Mouse (Mus musculus) CH12.LX (cell line): Measurements from ENCODE around the gene Selenov. TPM values are rescaled to one million over a fixed set of nuclear protein-coding genes. Genes with fewer than 3 reads are reported as not detected.

ENCODE experiments used
- DNase-seq: peaks from one replicate; pipeline ENCODE4 v3.0.0-alpha.2; 2013; ENCODE audit errors: extremely low read depth
- H3K27ac ChIP-seq: 2 replicates; pipeline ENCODE4 v1.5.1; 2012; ENCODE audit warnings: low read depth, mild to moderate bottlenecking, control low read depth, moderate library complexity; ENCODE audit not compliant: insufficient read depth
- H3K27me3 ChIP-seq: replicated peaks from 2 replicates; pipeline ENCODE3; 2012; ENCODE audit warnings: inconsistent platforms
- H3K36me3 ChIP-seq, 2 experiments: replicated peaks in 1 of 2; 2 replicates each; pipeline versions ENCODE3 to v1.6.1; 2012; ENCODE audit warnings: inconsistent platforms in 1 of 2, low read length in 1 of 2, mild to moderate bottlenecking in 1 of 2, mixed read lengths in 1 of 2, moderate library complexity in 1 of 2; ENCODE audit not compliant: control insufficient read depth in 1 of 2, insufficient read depth in 1 of 2
- H3K4me1 ChIP-seq, 2 experiments: 2 replicates each; pipeline ENCODE4 v1.6.1; 2012; ENCODE audit warnings: inconsistent platforms in 1 of 2, moderate library complexity in 1 of 2; ENCODE audit not compliant: insufficient read depth in 2 of 2, control insufficient read depth in 1 of 2
- H3K4me2 ChIP-seq: 2 replicates; pipeline ENCODE4 v1.6.1; 2012; ENCODE audit warnings: low read depth, mild to moderate bottlenecking, control low read depth; ENCODE audit not compliant: poor library complexity, insufficient read depth, severe bottlenecking
- H3K4me3 ChIP-seq, 3 experiments: fragments of 150-350 bp in 1 of 3; sonication (generic) in 1 of 3; replicated peaks in 1 of 3; 2 replicates each; pipeline versions ENCODE3 to v1.5.1; 2011 to 2012; ENCODE audit warnings: low read depth in 2 of 3, low read length in 2 of 3, mild to moderate bottlenecking in 2 of 3, moderate library complexity in 2 of 3, control low read depth in 1 of 3, improper control_type of control experiment in 1 of 3, inconsistent platforms in 1 of 3, mixed read lengths in 1 of 3; ENCODE audit not compliant: poor library complexity in 1 of 3
- H3K79me2 ChIP-seq: replicated peaks from 2 replicates; pipeline ENCODE4 v1.6.1; 2012; ENCODE audit warnings: mild to moderate bottlenecking, moderate library complexity; ENCODE audit not compliant: control insufficient read depth, poor library complexity, insufficient read depth, severe bottlenecking; ENCODE audit errors: extremely low read depth
- H3K9ac ChIP-seq: 2 replicates; pipeline ENCODE4 v1.6.1; 2012; ENCODE audit warnings: low read depth, mild to moderate bottlenecking, control low read depth, moderate library complexity; ENCODE audit not compliant: insufficient read depth
- H3K9me3 ChIP-seq: replicated peaks from 2 replicates; pipeline ENCODE3; 2012; ENCODE audit warnings: low read length, inconsistent platforms, mixed read lengths
- CTCF ChIP-seq, 2 experiments: IDR thresholded peaks in 1 of 2; conservative IDR thresholded peaks in 1 of 2; 2 replicates each; pipeline ENCODE4 v1.5.1; 2011 to 2012; ENCODE audit warnings: low read depth in 2 of 2, low read length in 2 of 2, improper control_type of control experiment in 1 of 2, inconsistent platforms in 1 of 2, mild to moderate bottlenecking in 1 of 2, moderate library complexity in 1 of 2
- EP300 ChIP-seq: IDR thresholded peaks from 2 replicates; pipeline ENCODE4 v1.6.1; 2011; ENCODE audit warnings: low read length, improper control_type of control experiment
- ETS1 ChIP-seq: conservative IDR thresholded peaks from 2 replicates; pipeline ENCODE4 v1.6.1; 2012; ENCODE audit warnings: low read depth, mild to moderate bottlenecking, inconsistent platforms, low read length, improper control_type of control experiment, moderate library complexity
- HCFC1 ChIP-seq: IDR thresholded peaks from 2 replicates; pipeline ENCODE4 v1.6.1; 2012; ENCODE audit warnings: low read depth, mild to moderate bottlenecking, inconsistent platforms, low read length, improper control_type of control experiment
- JUN ChIP-seq: IDR thresholded peaks from 2 replicates; pipeline ENCODE4 v1.6.1; 2011; ENCODE audit warnings: low read depth, mild to moderate bottlenecking, low read length, improper control_type of control experiment, moderate library complexity; ENCODE audit not compliant: insufficient read depth
- JUND ChIP-seq: conservative IDR thresholded peaks from 2 replicates; pipeline ENCODE4 v1.6.1; 2011; ENCODE audit warnings: low read depth, low read length, improper control_type of control experiment
- MAFK ChIP-seq: IDR thresholded peaks from 2 replicates; pipeline ENCODE4 v1.6.1; 2011; ENCODE audit warnings: low read length, improper control_type of control experiment; ENCODE audit not compliant: insufficient replicate concordance
- MAZ ChIP-seq: IDR thresholded peaks from 2 replicates; pipeline ENCODE4 v1.6.1; 2012; ENCODE audit warnings: low read depth, mild to moderate bottlenecking, inconsistent platforms, low read length, improper control_type of control experiment, moderate library complexity
- MXI1 ChIP-seq: IDR thresholded peaks from 2 replicates; pipeline ENCODE4 v1.6.1; 2011; ENCODE audit warnings: mild to moderate bottlenecking, low read depth, low read length, improper control_type of control experiment
- MYC ChIP-seq: IDR thresholded peaks from 2 replicates; pipeline ENCODE4 v1.6.1; 2011; ENCODE audit warnings: low read depth, mild to moderate bottlenecking, improper control_type of control experiment, low read length
- NELFE ChIP-seq: IDR thresholded peaks from 2 replicates; pipeline ENCODE4 v1.6.1; 2011; ENCODE audit warnings: low read depth, low read length, improper control_type of control experiment
- NRF1 ChIP-seq: IDR thresholded peaks from 2 replicates; pipeline ENCODE4 v1.6.1; 2014; ENCODE audit warnings: low read depth, mild to moderate bottlenecking, inconsistent platforms, low read length, improper control_type of control experiment, moderate library complexity
- RAD21 ChIP-seq: IDR thresholded peaks from 2 replicates; pipeline ENCODE4 v1.6.1; 2011; ENCODE audit warnings: low read depth, mild to moderate bottlenecking, low read length, improper control_type of control experiment, moderate library complexity
- RCOR1 ChIP-seq: conservative IDR thresholded peaks from 2 replicates; pipeline ENCODE4 v1.6.1; 2012; ENCODE audit warnings: low read depth, mild to moderate bottlenecking, inconsistent platforms, low read length, improper control_type of control experiment
- TCF12 ChIP-seq: IDR thresholded peaks from 2 replicates; pipeline ENCODE4 v1.6.1; 2014; ENCODE audit warnings: low read depth, mild to moderate bottlenecking, inconsistent platforms, low read length, improper control_type of control experiment
- UBTF ChIP-seq: IDR thresholded peaks from 2 replicates; pipeline ENCODE4 v1.6.1; 2012; ENCODE audit warnings: low read depth, mild to moderate bottlenecking, inconsistent platforms, low read length, improper control_type of control experiment, moderate library complexity
- ZKSCAN1 ChIP-seq: IDR thresholded peaks from 2 replicates; pipeline ENCODE4 v1.6.1; 2012; ENCODE audit warnings: low read depth, inconsistent platforms, low read length, improper control_type of control experiment, borderline replicate concordance
- ZMIZ1 ChIP-seq: IDR thresholded peaks from 2 replicates; pipeline ENCODE4 v1.6.1; 2012; ENCODE audit warnings: low read depth, mild to moderate bottlenecking, inconsistent platforms, low read length, improper control_type of control experiment
- ZNF384 ChIP-seq: IDR thresholded peaks from 2 replicates; pipeline ENCODE4 v1.6.1; 2012; ENCODE audit warnings: low read depth, low read length, improper control_type of control experiment, inconsistent platforms
- dilution Hi-C: fragments of 300-500 bp; cut with MboI; formaldehyde crosslinking; loops from 2 replicates; pipeline ENCODE4 v1.14.3; 2020; ENCODE audit warnings: low sequenced_read_pairs; ENCODE audit not compliant: extremely low pct_unique_long_range_greater_than_20kb, extremely low pct_ligation_motif_present
- in situ Hi-C: fragments of 300-500 bp; cut with MboI; formaldehyde crosslinking; loops from 3 replicates; pipeline ENCODE4 v1.14.3; 2019; ENCODE audit warnings: low sequenced_read_pairs, low pct_ligation_motif_present, low pct_unique_long_range_greater_than_20kb, mixed read lengths
- polyA plus RNA-seq: library from polyadenylated mRNA; unstranded; fragments of >175 nt; gene quantifications from 2 replicates; pipeline ENCODE4 v1.2.1, GENCODE M21; 2012; ENCODE audit warnings: low read depth; ENCODE audit not compliant: insufficient read length
- total RNA-seq, 2 experiments: library from RNA; depleted of rRNA; stranded (reverse); fragments of 300-350 nt in 1 of 2; fragments of >200 nt in 1 of 2; gene quantifications; 2 replicates each; pipeline ENCODE4 v1.2.3; 2012 to 2014

The Selenov gene
- total and polyA plus RNA-seq, 3 experiments, result not detected

- no peak overlapping the region for H3K27ac ChIP-seq
- in situ Hi-C loops (no loop called here), dilution Hi-C loops (no loop called here)
- TF ChIP-seq RCOR1, result no peak
- TF ChIP-seq UBTF, result no peak
- no peak for TF ChIP-seq MAFK
- no peaks in the 10 kb centered on the region for H3K36me3 ChIP-seq
- no peak overlapping the region for H3K4me3 ChIP-seq
- H3K27me3 ChIP-seq, result peaks cover 31% of the 10 kb centered on the region
- DNase-seq, result no peak
- no peak overlapping the region for H3K9ac ChIP-seq
- H3K4me1 ChIP-seq, result peaks cover 0 to 2% of the 10 kb centered on the region in 2 experiments; a peak in 1 of 4 replicates
- no peaks in the 10 kb centered on the region for H3K79me2 ChIP-seq
- no peak overlapping the region for H3K4me2 ChIP-seq
- H3K9me3 ChIP-seq, result peaks cover 4% of the 10 kb centered on the region
Observed at GRCm38 (mm10) chr7:28277237-28277614, 13.8 kb downstream of the Selenov start.

DNA sequence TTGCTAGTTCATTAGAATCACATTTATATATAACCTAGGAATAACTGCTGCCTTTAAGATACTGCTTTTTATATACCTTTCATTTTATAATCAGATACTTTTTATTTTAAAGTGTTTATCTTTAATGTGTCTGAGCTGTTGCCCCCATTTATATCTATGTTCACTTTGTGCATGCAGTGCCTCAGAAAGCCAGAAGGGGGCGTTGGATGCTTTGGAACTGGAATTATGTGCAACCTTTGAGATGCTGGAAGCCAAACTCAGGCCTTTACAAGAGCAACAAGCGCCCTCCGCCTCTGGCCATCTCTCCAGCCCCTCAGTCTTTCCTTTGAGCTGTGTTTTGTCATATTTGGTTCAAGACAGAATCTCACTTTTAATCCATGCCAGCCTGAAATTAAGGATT is 19.2 kb downstream of the Selenov start:
- Histone ChIP-seq H3K9me3 (peaks cover 21% of the 10 kb centered on the region), H3K27ac (no peak overlapping the region), H3K4me3 (no peak overlapping the region), H3K79me2 (no peaks in the 10 kb centered on the region), H3K4me2 (no peak overlapping the region), H3K4me1 (no peaks in the 10 kb centered on the region), H3K27me3 (peaks cover 28% of the 10 kb centered on the region), H3K36me3 (no peaks in the 10 kb centered on the region), H3K9ac (no peak overlapping the region)
- TF ChIP-seq CTCF (conservative IDR thresholded peaks at IDR 0.05 in 1 of 2, IDR thresholded peaks at IDR 0.05 in 1 of 2; ENCODE audit: low read depth in 2 of 2, low read length in 2 of 2) (peak; percentile 13 to 33; a peak in 1 of 4 replicates), UBTF (no peak)
- DNase-seq, result no peak
- dilution Hi-C loops, result no loop called here
- in situ Hi-C loops, result no loop called here

- dilution Hi-C loops, result no loop called here
Observed at GRCm38 (mm10) chr7:28269355-28269754, 21.6 kb downstream of the Selenov start.

More at GRCm38 (mm10) chr7:28269355-28269754, 21.6 kb downstream of the Selenov start:
- in situ Hi-C loops, result no loop called here
- Histone ChIP-seq H3K4me3 (no peak overlapping the region), H3K36me3 (no peaks in the 10 kb centered on the region), H3K4me2 (no peak overlapping the region), H3K4me1 (no peaks in the 10 kb centered on the region), H3K9ac (no peak overlapping the region), H3K79me2 (no peaks in the 10 kb centered on the region), H3K9me3 (peaks cover 21% of the 10 kb centered on the region), H3K27ac (no peak overlapping the region), H3K27me3 (peaks cover 14% of the 10 kb centered on the region)
- TF ChIP-seq RCOR1, result no peak
- TF ChIP-seq NRF1, result no peak
- TF ChIP-seq ZNF384, result no peak
- no peak for TF ChIP-seq MYC
- no peak for TF ChIP-seq ZKSCAN1
- no peak for TF ChIP-seq MXI1
- TF ChIP-seq RAD21, result no peak
- TF ChIP-seq TCF12, result no peak
- no peak for TF ChIP-seq JUND
- TF ChIP-seq ZMIZ1, result no peak
- TF ChIP-seq MAZ, result no peak
- TF ChIP-seq HCFC1, result no peak
- TF ChIP-seq CTCF (conservative IDR thresholded peaks at IDR 0.05 in 1 of 2, IDR thresholded peaks at IDR 0.05 in 1 of 2; ENCODE audit: low read depth in 2 of 2, low read length in 2 of 2), result no peak
- no peak for TF ChIP-seq JUN
- TF ChIP-seq NELFE, result no peak
- no peak for TF ChIP-seq ETS1
- TF ChIP-seq EP300, result no peak
- DNase-seq, result no peak
